Mouse (Mus musculus) small intestine, adult 2 months (tissue): ENCODE measurements at regions not wholly inside any gene's neighbourhood (a gene's known extent, or its start where the extent isn't known, plus 50 kb on each side); places are given as distances from the start of the nearest gene placed in this dataset.

Source experiments
- H3K27ac ChIP-seq: fragments of 200-500 bp; 2 replicates; pipeline ENCODE4 v1.5.1; 2012; ENCODE audit warnings: low read depth, low read length, control low read depth, inconsistent platforms; ENCODE audit not compliant: insufficient read depth
- H3K27me3 ChIP-seq: fragments of 200-500 bp; 2 replicates; pipeline ENCODE4 v1.6.1; 2012; ENCODE audit warnings: mild to moderate bottlenecking, moderate library complexity, low read length, inconsistent platforms; ENCODE audit not compliant: control insufficient read depth, insufficient read depth
- H3K36me3 ChIP-seq: fragments of 200-500 bp; 2 replicates; pipeline ENCODE4 v1.6.1; 2012; ENCODE audit warnings: mild to moderate bottlenecking, low read length, control low read depth, inconsistent platforms; ENCODE audit not compliant: control insufficient read depth, insufficient read depth
- H3K4me1 ChIP-seq: fragments of 200-500 bp; 2 replicates; pipeline ENCODE4 v1.6.1; 2012; ENCODE audit warnings: low read length, inconsistent platforms, mixed read lengths; ENCODE audit not compliant: control insufficient read depth, insufficient read depth, insufficient read length
- H3K4me3 ChIP-seq: fragments of 200-500 bp; 2 replicates; pipeline ENCODE4 v1.5.1; 2012; ENCODE audit warnings: low read depth, mild to moderate bottlenecking, control low read depth, inconsistent platforms, low read length, moderate library complexity
- CTCF ChIP-seq: fragments of 200-500 bp; IDR thresholded peaks from 2 replicates; pipeline ENCODE4 v1.5.1; 2012; ENCODE audit warnings: low read depth, mild to moderate bottlenecking, control low read depth, inconsistent platforms, low read length, moderate library complexity, mixed read lengths; ENCODE audit not compliant: insufficient replicate concordance, insufficient read length; ENCODE audit errors: extremely low read depth
- POLR2A ChIP-seq: fragments of 200-500 bp; IDR thresholded peaks from 2 replicates; pipeline ENCODE4 v1.6.1; 2012; ENCODE audit warnings: low read depth, mild to moderate bottlenecking, control low read depth, inconsistent platforms, low read length, moderate library complexity
- WGBS: fragments of 180-500 bp; shearing (Covaris S2); methylation state at CpG from one replicate; pipeline ENCODE4 v1.1.7; 2018; 5-methylcytosine and 5-hydroxymethylcytosine counted together

GRCm38 (mm10) chr9:101677563-101677962, 184.1 kb upstream of the 9630041A04Rik start:
- Histone ChIP-seq H3K27ac (no peak overlapping the region), H3K27me3 (no peaks in the 10 kb centered on the region), H3K4me1 (no peaks in the 10 kb centered on the region), H3K4me3 (no peak overlapping the region), H3K36me3 (no peaks in the 10 kb centered on the region)
- TF ChIP-seq POLR2A (no peak), CTCF (no peak)
- 83% methylated on average over 2 of the region's 2 CpGs for WGBS

GRCm38 (mm10) chr9:101670111-101670510, 191.5 kb upstream of the 9630041A04Rik start:
- TF ChIP-seq CTCF = no peak
- no peak for TF ChIP-seq POLR2A

GRCm38 (mm10) chr9:101649816-101650215, 211.8 kb upstream of the 9630041A04Rik start:
- TF ChIP-seq CTCF (no peak), POLR2A (no peak)
- no peaks in the 10 kb centered on the region for H3K4me1 ChIP-seq
- H3K36me3 ChIP-seq = no peaks in the 10 kb centered on the region
- H3K27ac ChIP-seq = no peak overlapping the region
- WGBS = 81% methylated on average over 5 of the region's 5 CpGs
- no peaks in the 10 kb centered on the region for H3K27me3 ChIP-seq
- no peak overlapping the region for H3K4me3 ChIP-seq

More at GRCm38 (mm10) chr9:101670111-101670510, 191.5 kb upstream of the 9630041A04Rik start:
- no peak overlapping the region for H3K4me3 ChIP-seq
- H3K4me1 ChIP-seq = no peaks in the 10 kb centered on the region
- no peaks in the 10 kb centered on the region for H3K36me3 ChIP-seq
- 89% methylated on average over 1 of the region's 1 CpGs for WGBS
- no peaks in the 10 kb centered on the region for H3K27me3 ChIP-seq
- H3K27ac ChIP-seq = no peak overlapping the region

- H3K36me3 ChIP-seq = no peaks in the 10 kb centered on the region
- TF ChIP-seq CTCF (no peak), POLR2A (no peak)
- H3K27me3 ChIP-seq = no peaks in the 10 kb centered on the region
- WGBS = 12% methylated on average over 3 of the region's 3 CpGs
- H3K27ac ChIP-seq = no peak overlapping the region
- no peaks in the 10 kb centered on the region for H3K4me1 ChIP-seq
- H3K4me3 ChIP-seq = no peak overlapping the region
Observed at GRCm38 (mm10) chr9:101641524-101641923, 220.1 kb upstream of the 9630041A04Rik start.

GRCm38 (mm10) chr9:101640598-101640997, 221.0 kb upstream of the 9630041A04Rik start:
- no peak overlapping the region for H3K4me3 ChIP-seq
- no peaks in the 10 kb centered on the region for H3K27me3 ChIP-seq
- no peaks in the 10 kb centered on the region for H3K36me3 ChIP-seq
- H3K27ac ChIP-seq = no peak overlapping the region
- no peak for TF ChIP-seq CTCF
- no peak for TF ChIP-seq POLR2A
- H3K4me1 ChIP-seq = no peaks in the 10 kb centered on the region

GRCm38 (mm10) chr9:101616261-101616660, 245.4 kb upstream of the 9630041A04Rik start:
- H3K36me3 ChIP-seq = no peaks in the 10 kb centered on the region
- H3K4me1 ChIP-seq = no peaks in the 10 kb centered on the region
- no peaks in the 10 kb centered on the region for H3K27me3 ChIP-seq
- TF ChIP-seq POLR2A (no peak), CTCF (no peak)
- WGBS = 76% methylated on average over 2 of the region's 2 CpGs
- H3K27ac ChIP-seq = no peak overlapping the region
- no peak overlapping the region for H3K4me3 ChIP-seq

- Histone ChIP-seq H3K4me3 (no peak overlapping the region), H3K27me3 (no peaks in the 10 kb centered on the region), H3K4me1 (no peaks in the 10 kb centered on the region), H3K27ac (no peak overlapping the region), H3K36me3 (no peaks in the 10 kb centered on the region)
- TF ChIP-seq CTCF (no peak), POLR2A (no peak)
- 71% methylated on average over 3 of the region's 3 CpGs for WGBS
Observed at GRCm38 (mm10) chr9:101615176-101615575, 246.5 kb upstream of the 9630041A04Rik start.

- no peaks in the 10 kb centered on the region for H3K4me1 ChIP-seq
- 74% methylated on average over 3 of the region's 3 CpGs for WGBS
- H3K27ac ChIP-seq = no peak overlapping the region
- TF ChIP-seq CTCF (no peak), POLR2A (no peak)
- H3K27me3 ChIP-seq = no peaks in the 10 kb centered on the region
- H3K4me3 ChIP-seq = no peak overlapping the region
- H3K36me3 ChIP-seq = no peaks in the 10 kb centered on the region
Observed at GRCm38 (mm10) chr9:101613933-101614332, 247.7 kb upstream of the 9630041A04Rik start.
